Mouse (Mus musculus) WW6 (cell line): ENCODE data around the gene Gas2l2.
A peak's percentile ranks its signal among the peaks of the same experiment; 100 is the strongest.

ENCODE experiments used
- DNase-seq: peaks from one replicate; pipeline ENCODE4 v3.0.0-alpha.2; 2013; ENCODE audit warnings: low read depth, low spot score

The Gas2l2 gene

GRCm38 (mm10) chr11:83443824-83444223 lies 14.6 kb upstream of the Gas2l2 start:
- no peak for DNase-seq

GRCm38 (mm10) chr11:83442596-83443267 lies 13.5 kb upstream of the Gas2l2 start:
- DNase-seq = peak; percentile 79

GRCm38 (mm10) chr11:83441235-83441634 lies 12.0 kb upstream of the Gas2l2 start:
- no peak for DNase-seq

GRCm38 (mm10) chr11:83440081-83441064 lies 11.1 kb upstream of the Gas2l2 start:
- peak; percentile 89 for DNase-seq

- DNase-seq = no peak
Observed at GRCm38 (mm10) chr11:83439426-83440060, 10.3 kb upstream of the Gas2l2 start.

GRCm38 (mm10) chr11:83437377-83437776 lies 8.1 kb upstream of the Gas2l2 start, which contains the start of gene 1700020L24Rik:
Gene 1700020L24Rik (plus strand): TSS chr11:83437677.
- no peak for DNase-seq

- no peak for DNase-seq
Observed at GRCm38 (mm10) chr11:83432533-83432932, 3.3 kb upstream of the Gas2l2 start.

- DNase-seq = no peak
Observed at GRCm38 (mm10) chr11:83426964-83427363, 2.3 kb downstream of the Gas2l2 start.

GRCm38 (mm10) chr11:83424681-83425080 lies 4.6 kb downstream of the Gas2l2 start:
- no peak for DNase-seq

- DNase-seq = no peak
Observed at GRCm38 (mm10) chr11:83421305-83421704, 8.0 kb downstream of the Gas2l2 start.

GRCm38 (mm10) chr11:83420338-83420737 lies 8.9 kb downstream of the Gas2l2 start:
- no peak for DNase-seq

- DNase-seq = no peak
Observed at GRCm38 (mm10) chr11:83418566-83418965, 10.7 kb downstream of the Gas2l2 start.

GRCm38 (mm10) chr11:83417708-83418107 lies 11.5 kb downstream of the Gas2l2 start:
- no peak for DNase-seq

GRCm38 (mm10) chr11:83417080-83417479 lies 12.2 kb downstream of the Gas2l2 start:
- DNase-seq = no peak

GRCm38 (mm10) chr11:83410510-83410909 lies 18.7 kb downstream of the Gas2l2 start:
- DNase-seq = no peak

- no peak for DNase-seq
Observed at GRCm38 (mm10) chr11:83409792-83410291, 19.4 kb downstream of the Gas2l2 start.

- no peak for DNase-seq
Observed at GRCm38 (mm10) chr11:83409087-83409754, 20.0 kb downstream of the Gas2l2 start, which contains the start of gene Rasl10b. Gene Rasl10b (plus strand): TSS chr11:83409137.

GRCm38 (mm10) chr11:83408242-83408641 lies 21.0 kb downstream of the Gas2l2 start:
- DNase-seq = no peak

- no peak for DNase-seq
Observed at GRCm38 (mm10) chr11:83406391-83406790, 22.9 kb downstream of the Gas2l2 start.

- DNase-seq = no peak
Observed at GRCm38 (mm10) chr11:83403787-83404186, 25.5 kb downstream of the Gas2l2 start.

GRCm38 (mm10) chr11:83398724-83399123 lies 30.5 kb downstream of the Gas2l2 start:
- no peak for DNase-seq
